Mouse (Mus musculus): ENCODE results near the gene Akt3.

Akt3 gene

GRCm38 (mm10) chr1:176986990-176987740 is 270.8 kb downstream of the Akt3 start:
- DNase-seq (ENCODE audit: extremely low spot score, low spot score) = no peak

- DNase-seq (ENCODE audit: extremely low spot score, low spot score) = no peak
These were observed 271.7 kb downstream of the Akt3 start for GRCm38 (mm10) chr1:176986275-176986674.

- no peak for DNase-seq (ENCODE audit: extremely low spot score, low spot score)
These were observed 272.3 kb downstream of the Akt3 start for GRCm38 (mm10) chr1:176985691-176986090.

- no peak for DNase-seq (ENCODE audit: extremely low spot score, low spot score)
These were observed 275.3 kb downstream of the Akt3 start for GRCm38 (mm10) chr1:176982671-176983070.

GRCm38 (mm10) chr1:176981511-176981910 is 276.5 kb downstream of the Akt3 start:
- no peak for DNase-seq (ENCODE audit: extremely low spot score, low spot score)

- no peak for DNase-seq (ENCODE audit: extremely low spot score, low spot score)
These were observed 277.1 kb downstream of the Akt3 start for GRCm38 (mm10) chr1:176980801-176981400.

GRCm38 (mm10) chr1:176980140-176980539 is 277.9 kb downstream of the Akt3 start:
- no peak for DNase-seq (ENCODE audit: extremely low spot score, low spot score)

GRCm38 (mm10) chr1:176979235-176979634 is 278.8 kb downstream of the Akt3 start:
- DNase-seq (ENCODE audit: extremely low spot score, low spot score) = no peak

- DNase-seq (ENCODE audit: extremely low spot score, low spot score) = no peak
These were observed 284.5 kb downstream of the Akt3 start for GRCm38 (mm10) chr1:176973356-176974088.

- DNase-seq (ENCODE audit: extremely low spot score, low spot score) = no peak
These were observed 286.6 kb downstream of the Akt3 start for GRCm38 (mm10) chr1:176971479-176971797.

GRCm38 (mm10) chr1:176970635-176971478 is 287.1 kb downstream of the Akt3 start:
- no peak for DNase-seq (ENCODE audit: extremely low spot score, low spot score)
